Mouse (Mus musculus) intestine, embryonic 15.5 days (tissue): Measurements from ENCODE around the gene Tmsb10. TPM values are rescaled to one million over a fixed set of nuclear protein-coding genes. Genes with fewer than 3 reads are reported as not detected.

ENCODE experiments used
- ATAC-seq: fragments of 200-750 bp; cut with Nextera tagmentation; 2 replicates; pipeline ENCODE4 v1.8.0; 2017; ENCODE audit warnings: moderate TSS enrichment, moderate library complexity
- H3K27ac ChIP-seq: fragments of 300-500 bp; sonication (generic); 2 replicates; pipeline ENCODE4 v1.5.1; 2015; ENCODE audit warnings: mild to moderate bottlenecking, inconsistent platforms
- H3K27me3 ChIP-seq: fragments of 300-500 bp; sonication (generic); replicated peaks from 2 replicates; pipeline ENCODE4 v1.6.1; 2015; ENCODE audit warnings: inconsistent platforms
- H3K36me3 ChIP-seq: fragments of 300-500 bp; sonication (generic); 2 replicates; pipeline ENCODE4 v1.6.1; 2015; ENCODE audit warnings: inconsistent platforms
- H3K4me1 ChIP-seq: fragments of 300-500 bp; sonication (generic); replicated peaks from 2 replicates; pipeline ENCODE4 v1.6.1; 2015; ENCODE audit warnings: inconsistent platforms
- H3K4me2 ChIP-seq: fragments of 300-500 bp; sonication (generic); replicated peaks from 2 replicates; pipeline ENCODE4 v1.6.1; 2015; ENCODE audit warnings: mild to moderate bottlenecking, inconsistent platforms
- H3K4me3 ChIP-seq: fragments of 300-500 bp; sonication (generic); replicated peaks from 2 replicates; pipeline ENCODE4 v1.5.1; 2015; ENCODE audit warnings: inconsistent platforms
- H3K9ac ChIP-seq: fragments of 300-500 bp; sonication (generic); 2 replicates; pipeline ENCODE4 v1.6.1; 2015; ENCODE audit warnings: inconsistent platforms
- H3K9me3 ChIP-seq: fragments of 300-500 bp; sonication (generic); 2 replicates; pipeline ENCODE4 v1.6.1; 2016; ENCODE audit warnings: inconsistent platforms
- WGBS: fragments of 180-500 bp; shearing (Covaris S2); methylation state at CpG from one replicate; pipeline ENCODE4 v1.1.7; 2015; 5-methylcytosine and 5-hydroxymethylcytosine counted together
- polyA plus RNA-seq: library from polyadenylated mRNA; unstranded; fragments of >200 nt; fragmentation: Nextera tagmentation; extraction: Ambion mirVana; gene quantifications from 2 replicates; pipeline ENCODE4 v1.2.1, GENCODE M21; 2015

The Tmsb10 gene
- 1,739 and 2,151 TPM in 2 replicates for polyA plus RNA-seq

DNA sequence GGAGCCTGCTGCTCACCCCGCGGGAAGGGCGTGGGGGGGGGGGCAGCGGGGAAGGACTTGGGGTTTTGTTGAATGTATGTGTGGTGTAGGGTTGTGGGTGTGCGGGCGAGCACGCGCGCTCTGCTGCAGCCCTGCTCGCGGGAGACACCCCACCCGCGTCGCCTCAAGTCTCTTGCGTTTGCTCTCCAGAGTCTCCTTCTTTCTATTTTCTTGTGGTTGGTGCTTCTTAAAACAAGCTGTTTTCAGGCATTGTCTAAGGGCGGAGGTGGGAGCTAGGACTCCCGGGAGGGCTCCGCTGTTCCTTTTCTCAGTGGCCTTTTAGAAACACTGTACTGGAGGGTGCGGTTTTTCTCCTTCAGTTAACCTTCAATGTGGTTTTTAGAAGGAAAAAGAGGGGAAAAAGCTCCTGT lies at the start of gene Tmsb10:
Tmsb10 (minus strand) TSS at position 87 of the 410 bp plus-strand sequence.
- peaks cover 21% of the 10 kb centered on the region for H3K4me1 ChIP-seq
- WGBS: under 1% methylated on average over 19 of the region's 19 CpGs

DNA sequence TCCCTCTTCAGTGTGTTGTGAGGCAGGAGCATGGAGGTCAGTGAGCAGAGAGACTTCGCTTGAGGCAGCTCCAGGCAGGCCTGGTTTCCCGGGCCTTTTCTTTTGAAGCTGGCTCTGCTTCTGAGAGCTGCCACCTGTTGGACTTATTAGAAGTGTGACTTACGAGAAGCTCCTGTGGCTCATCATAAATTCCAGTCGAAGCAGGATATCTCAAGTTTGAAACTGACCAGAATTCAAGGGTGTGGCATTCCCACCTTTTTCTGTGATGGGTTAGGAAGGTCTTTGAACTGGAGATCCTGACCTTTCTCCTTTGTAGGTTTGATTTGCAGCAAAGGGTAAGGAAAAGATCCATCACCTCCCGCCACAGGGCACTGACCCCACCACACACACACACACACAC lies 45.1 kb upstream of the Tmsb10 start:
- no peak overlapping the region for H3K4me2 ChIP-seq
- H3K36me3 ChIP-seq: no peaks in the 10 kb centered on the region
- no peak overlapping the region for H3K27ac ChIP-seq
- H3K4me3 ChIP-seq: no peak overlapping the region
- H3K9me3 ChIP-seq: no peaks in the 10 kb centered on the region
- WGBS: 58% methylated on average over 5 of the region's 5 CpGs
- ATAC-seq: no peak
- H3K9ac ChIP-seq: no peak overlapping the region
- H3K4me1 ChIP-seq: no peaks in the 10 kb centered on the region
- H3K27me3 ChIP-seq: no peaks in the 10 kb centered on the region

More for the DNA sequence above, at the start of gene Tmsb10:
- H3K4me2 ChIP-seq: peak within 1 kb of the TSS; percentile 71
- peak within 1 kb of the TSS; percentile 83 for H3K4me3 ChIP-seq
- peak; percentile 48 for ATAC-seq
- no peaks in the 10 kb centered on the region for H3K36me3 ChIP-seq
- peak within 1 kb of the TSS; percentile 94 for H3K9ac ChIP-seq
- H3K27ac ChIP-seq: peak within 1 kb of the TSS; percentile 93
- H3K27me3 ChIP-seq: no peaks in the 10 kb centered on the region
- H3K9me3 ChIP-seq: no peaks in the 10 kb centered on the region

DNA sequence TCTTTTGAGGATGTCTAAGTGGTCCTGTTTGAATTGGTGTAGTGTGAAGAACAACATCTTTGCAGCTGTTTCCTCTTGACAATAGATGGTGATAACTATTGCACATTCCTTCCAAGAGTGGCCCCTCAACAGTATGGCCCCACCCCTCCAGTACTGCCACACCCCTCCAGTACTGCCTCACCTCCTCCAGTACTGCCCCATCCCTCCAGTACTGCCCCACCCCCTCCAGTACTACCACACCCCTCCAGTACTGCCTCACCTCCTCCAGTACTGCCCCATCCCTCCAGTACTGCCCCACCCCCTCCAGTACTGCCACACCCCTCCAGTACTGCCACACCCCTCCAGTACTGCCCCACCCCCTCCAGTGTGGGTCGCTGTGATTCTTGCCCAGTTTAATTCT lies 43.8 kb upstream of the Tmsb10 start:
- no peak overlapping the region for H3K9ac ChIP-seq
- ATAC-seq: peak; percentile 69
- no peaks in the 10 kb centered on the region for H3K9me3 ChIP-seq
- WGBS: 40% methylated on average over 1 of the region's 1 CpGs
- H3K4me1 ChIP-seq: no peaks in the 10 kb centered on the region
- no peak overlapping the region for H3K27ac ChIP-seq
- no peak overlapping the region for H3K4me3 ChIP-seq
- no peaks in the 10 kb centered on the region for H3K36me3 ChIP-seq
- H3K27me3 ChIP-seq: no peaks in the 10 kb centered on the region
- no peak overlapping the region for H3K4me2 ChIP-seq

DNA sequence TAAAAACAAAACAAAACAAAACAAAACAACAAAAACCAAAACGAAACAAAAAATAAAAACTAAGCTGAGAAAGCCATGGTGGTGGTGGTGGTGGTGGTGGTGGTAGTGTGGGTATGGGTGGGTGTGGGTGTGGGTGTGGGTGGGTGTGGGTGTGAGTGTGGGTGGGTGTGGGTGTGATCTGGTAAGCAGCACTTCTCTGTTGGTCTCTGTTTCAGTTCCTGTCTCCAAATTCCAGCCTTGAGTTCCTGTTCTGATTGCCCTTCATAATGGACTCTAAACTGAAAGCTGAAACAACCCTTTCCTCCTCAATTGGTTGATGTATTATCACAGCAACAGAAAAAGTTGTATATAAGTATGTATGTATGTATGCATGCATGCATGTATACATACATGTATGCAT lies 40.3 kb upstream of the Tmsb10 start:
- Histone ChIP-seq H3K36me3 (no peaks in the 10 kb centered on the region), H3K4me1 (no peaks in the 10 kb centered on the region; the same call in 1 of the 2 replicates), H3K9ac (no peak overlapping the region), H3K9me3 (no peaks in the 10 kb centered on the region), H3K4me3 (no peak overlapping the region), H3K27ac (no peak overlapping the region), H3K27me3 (no peaks in the 10 kb centered on the region), H3K4me2 (no peak overlapping the region)
- WGBS: 71% methylated on average over 1 of the region's 1 CpGs
- no peak for ATAC-seq

DNA sequence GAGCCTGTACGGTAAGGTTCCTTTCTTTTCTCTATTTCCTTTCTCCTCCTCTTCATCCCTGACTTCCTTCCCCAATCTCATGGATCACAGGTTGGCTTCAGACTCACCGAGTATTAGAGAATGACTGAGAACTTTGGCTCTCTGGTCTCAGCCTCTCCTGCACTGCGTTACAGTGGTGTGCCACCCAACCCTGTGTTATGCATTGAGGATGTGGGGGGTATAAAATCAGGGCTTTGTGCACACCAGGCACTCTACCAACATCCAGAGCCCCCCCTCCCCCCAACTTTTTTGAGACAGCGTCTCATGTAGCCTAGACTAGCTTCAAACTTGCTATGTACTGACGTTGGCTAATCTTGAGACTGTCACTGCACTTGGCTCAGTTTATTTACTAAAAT lies 35.1 kb upstream of the Tmsb10 start:
- Histone ChIP-seq H3K36me3 (no peaks in the 10 kb centered on the region), H3K27me3 (no peaks in the 10 kb centered on the region), H3K4me2 (no peak overlapping the region; the same call in 1 of the 2 replicates), H3K27ac (0 out of 2 replicates have a peak overlapping the region, but pooled peaks have one; percentile 15), H3K9me3 (no peaks in the 10 kb centered on the region), H3K9ac (no peak overlapping the region), H3K4me1 (peaks cover 11% of the 10 kb centered on the region), H3K4me3 (no peak overlapping the region)
- 57% methylated on average over 5 of the region's 5 CpGs for WGBS
- ATAC-seq: peak; percentile 41

DNA sequence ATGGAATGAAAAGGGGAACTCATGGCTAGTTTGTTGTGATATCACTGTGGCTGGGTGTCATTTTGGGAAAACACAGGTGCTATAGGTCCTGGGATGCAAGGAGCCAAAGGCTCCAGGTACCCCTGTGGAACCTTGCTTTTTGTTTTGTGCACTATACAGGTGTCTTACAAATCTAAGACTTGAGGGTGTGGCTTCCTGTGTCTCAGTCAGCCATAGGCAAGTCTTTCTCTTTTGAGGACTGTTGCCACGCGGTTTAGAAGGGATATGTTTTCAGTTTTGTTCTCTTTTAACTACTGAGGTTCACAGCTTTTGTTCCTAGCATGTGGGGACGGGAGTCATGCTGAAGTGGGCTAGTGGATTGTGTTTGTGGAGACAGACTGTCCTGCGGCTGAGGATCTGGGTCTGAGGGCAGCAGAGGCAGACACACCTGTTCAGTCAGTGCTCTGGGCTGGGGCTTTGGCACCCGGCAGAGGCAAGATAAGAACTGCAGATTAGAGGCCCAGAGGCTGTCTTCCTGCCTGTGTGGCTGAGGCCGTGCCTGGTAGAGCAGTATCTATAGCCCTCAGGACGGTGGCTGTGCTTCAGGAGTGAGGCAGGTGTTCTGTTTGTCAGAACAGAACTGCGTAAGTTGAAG lies 34.6 kb upstream of the Tmsb10 start:
- H3K4me2 ChIP-seq: no peak overlapping the region; the same call in 1 of the 2 replicates
- no peaks in the 10 kb centered on the region for H3K36me3 ChIP-seq
- peaks cover 14% of the 10 kb centered on the region for H3K4me1 ChIP-seq
- ATAC-seq: peak; percentile 90
- H3K27ac ChIP-seq: 0 out of 2 replicates have a peak overlapping the region, but pooled peaks have one; percentile 15
- no peaks in the 10 kb centered on the region for H3K9me3 ChIP-seq
- whole genome bisulfite sequencing: 53% methylated on average over 8 of the region's 8 CpGs
- no peak overlapping the region for H3K9ac ChIP-seq
- no peaks in the 10 kb centered on the region for H3K27me3 ChIP-seq
- H3K4me3 ChIP-seq: no peak overlapping the region

DNA sequence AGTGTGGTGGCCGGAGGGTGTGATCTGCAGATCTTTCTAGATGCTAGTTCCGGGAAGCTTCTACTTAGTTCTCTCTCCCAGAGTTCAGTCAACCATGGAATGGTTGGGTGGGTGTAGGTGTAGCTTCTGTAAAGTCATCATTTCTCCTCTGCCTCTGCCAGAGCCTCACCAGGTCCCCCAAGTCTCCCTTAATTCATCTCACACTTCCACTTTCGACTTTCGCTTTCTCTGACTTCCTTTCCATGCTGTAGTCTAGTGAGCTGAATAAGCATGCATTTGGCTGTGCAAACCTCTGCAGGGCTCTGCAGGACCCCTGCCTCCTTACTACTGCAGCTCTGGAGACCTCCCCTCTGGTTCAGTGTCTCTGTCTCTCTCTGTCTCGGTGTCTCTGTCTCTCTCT lies 31.7 kb upstream of the Tmsb10 start:
- Histone ChIP-seq H3K4me3 (no peak overlapping the region), H3K4me1 (peaks cover 14% of the 10 kb centered on the region), H3K9ac (no peak overlapping the region), H3K27ac (no peak overlapping the region), H3K4me2 (no peak overlapping the region), H3K27me3 (no peaks in the 10 kb centered on the region), H3K9me3 (no peaks in the 10 kb centered on the region), H3K36me3 (no peaks in the 10 kb centered on the region)
- no peak for ATAC-seq
- whole genome bisulfite sequencing: 78% methylated on average over 5 of the region's 5 CpGs

DNA sequence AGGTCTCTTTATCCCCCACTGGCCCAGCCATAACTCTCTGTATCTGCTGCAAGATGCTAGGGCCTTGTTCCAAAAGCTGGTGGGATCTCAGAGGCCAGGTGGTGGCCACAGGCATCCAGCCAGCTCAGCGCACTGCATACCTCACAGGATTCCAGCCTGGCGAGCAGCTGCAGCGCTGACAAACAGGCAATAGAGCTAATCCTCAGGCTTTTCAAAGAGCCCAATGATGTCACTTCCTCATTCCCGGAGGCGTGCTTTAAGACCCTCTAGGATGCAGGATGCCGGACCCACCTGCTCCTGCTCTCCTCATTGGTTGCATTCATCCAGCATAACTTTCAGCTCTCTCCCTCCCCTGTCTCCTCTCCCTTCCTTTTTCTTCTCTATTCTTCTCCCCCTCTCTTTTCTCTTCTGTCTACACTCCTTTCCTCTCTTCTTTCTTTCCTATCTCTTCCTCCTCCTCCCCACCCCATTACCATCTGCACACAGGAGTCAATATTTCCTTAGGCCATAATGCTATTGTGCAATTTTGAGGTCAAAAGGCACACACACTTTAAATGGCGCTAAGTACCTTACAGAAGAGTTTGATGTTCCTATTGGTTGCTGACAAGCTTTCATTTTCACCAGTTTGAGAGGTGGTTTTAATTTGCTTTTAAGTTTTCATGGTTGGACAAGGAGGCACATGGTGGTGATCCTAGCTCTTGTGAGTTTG lies 30.6 kb upstream of the Tmsb10 start:
- H3K27me3 ChIP-seq: no peaks in the 10 kb centered on the region
- H3K36me3 ChIP-seq: no peaks in the 10 kb centered on the region
- ATAC-seq: peak; percentile 67
- H3K27ac ChIP-seq: no peak overlapping the region
- H3K4me1 ChIP-seq: peaks cover 14% of the 10 kb centered on the region
- WGBS: 29% methylated on average over 7 of the region's 7 CpGs
- no peaks in the 10 kb centered on the region for H3K9me3 ChIP-seq
- peak overlapping the region; percentile 3; the same call in 1 of the 2 replicates for H3K4me2 ChIP-seq
- no peak overlapping the region for H3K4me3 ChIP-seq
- no peak overlapping the region for H3K9ac ChIP-seq

DNA sequence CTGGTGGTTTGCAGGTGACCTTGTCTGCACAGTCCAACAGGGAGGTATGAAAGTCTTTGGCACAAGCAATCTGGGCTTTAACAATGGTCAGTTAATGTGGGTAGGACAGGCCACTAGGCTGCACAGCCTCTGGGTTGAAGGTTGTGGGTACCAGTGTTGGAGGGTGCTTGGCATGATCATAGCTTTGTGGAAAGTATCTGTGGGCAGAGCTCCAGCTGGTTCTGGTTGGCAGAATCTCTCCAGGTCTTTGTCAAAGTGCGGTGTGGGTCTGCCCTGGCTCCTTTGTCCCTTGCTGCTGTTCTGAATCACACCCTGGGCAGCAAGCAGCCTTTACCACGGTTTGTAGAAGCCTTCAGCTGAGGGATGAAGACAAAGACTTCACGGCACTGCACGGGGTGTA lies 24.0 kb upstream of the Tmsb10 start:
- no peak overlapping the region for H3K9ac ChIP-seq
- H3K27ac ChIP-seq: no peak overlapping the region
- H3K27me3 ChIP-seq: no peaks in the 10 kb centered on the region
- ATAC-seq: no peak
- H3K36me3 ChIP-seq: no peaks in the 10 kb centered on the region
- H3K4me2 ChIP-seq: no peak overlapping the region
- H3K4me3 ChIP-seq: no peak overlapping the region
- no peaks in the 10 kb centered on the region for H3K9me3 ChIP-seq
- H3K4me1 ChIP-seq: peaks cover 5% of the 10 kb centered on the region; the same call in 1 of the 2 replicates
- 83% methylated on average over 4 of the region's 4 CpGs for WGBS

DNA sequence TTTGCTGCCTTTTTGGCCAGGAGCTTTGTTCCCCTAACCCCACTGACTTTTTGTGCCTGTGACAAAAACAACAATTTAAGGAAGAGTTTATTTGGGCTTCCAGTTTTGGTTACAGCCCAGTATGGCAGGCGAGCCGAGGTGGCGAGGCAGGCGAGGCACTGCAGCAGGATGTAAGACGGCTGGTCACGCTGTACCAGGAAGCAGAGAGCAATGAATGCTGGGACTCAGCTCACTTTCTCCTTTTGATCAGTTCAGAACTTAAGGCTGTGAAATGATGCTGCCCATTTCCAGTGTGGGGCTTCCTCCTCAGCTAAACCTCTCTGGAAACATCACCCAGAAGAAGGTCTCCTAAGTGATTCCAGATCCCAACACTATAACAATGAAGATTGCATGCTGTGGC lies 23.3 kb upstream of the Tmsb10 start:
- Histone ChIP-seq H3K4me3 (no peak overlapping the region), H3K36me3 (no peaks in the 10 kb centered on the region), H3K4me1 (peaks cover 5% of the 10 kb centered on the region; the same call in 1 of the 2 replicates), H3K27ac (peak overlapping the region; percentile 70), H3K27me3 (no peaks in the 10 kb centered on the region), H3K9me3 (no peaks in the 10 kb centered on the region), H3K9ac (no peak overlapping the region), H3K4me2 (no peak overlapping the region)
- ATAC-seq: 0 out of 2 replicates have a peak, but pooled peaks have one; percentile 26
- WGBS: 44% methylated on average over 6 of the region's 6 CpGs

DNA sequence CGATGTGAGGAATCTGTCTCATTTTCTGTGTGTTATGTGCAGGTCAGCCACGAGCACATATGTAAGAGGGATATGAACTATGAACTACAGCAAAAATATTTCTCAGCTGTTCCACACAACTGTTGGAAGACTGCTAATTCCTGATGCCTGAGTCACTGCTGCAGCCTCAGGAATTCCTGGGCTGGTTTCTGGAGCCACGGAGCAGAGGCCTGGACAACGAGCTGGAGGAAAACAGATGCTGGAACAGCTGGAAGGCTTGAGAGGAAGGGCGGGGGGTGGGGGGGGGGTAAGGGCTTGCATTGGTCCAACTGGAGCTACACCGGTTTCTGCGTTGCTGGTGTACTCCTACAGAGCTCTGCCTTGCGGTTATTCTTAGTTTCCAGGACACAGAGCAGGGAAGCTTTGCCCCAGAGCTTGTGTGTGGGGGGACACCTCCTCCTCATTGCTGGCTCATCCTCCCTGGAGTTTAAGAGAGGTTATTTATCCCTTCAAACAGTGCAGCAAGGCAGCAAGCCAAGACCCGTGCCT lies 22.6 kb upstream of the Tmsb10 start:
- H3K4me3 ChIP-seq: no peak overlapping the region
- peak; percentile 79 for ATAC-seq
- 30% methylated on average over 9 of the region's 9 CpGs for WGBS
- H3K27me3 ChIP-seq: no peaks in the 10 kb centered on the region
- no peak overlapping the region for H3K9ac ChIP-seq
- no peaks in the 10 kb centered on the region for H3K9me3 ChIP-seq
- peak overlapping the region; percentile 70 for H3K27ac ChIP-seq
- no peaks in the 10 kb centered on the region for H3K36me3 ChIP-seq
- H3K4me1 ChIP-seq: peaks cover 5% of the 10 kb centered on the region; the same call in 1 of the 2 replicates
- H3K4me2 ChIP-seq: peak overlapping the region; percentile 30; the same call in 1 of the 2 replicates

DNA sequence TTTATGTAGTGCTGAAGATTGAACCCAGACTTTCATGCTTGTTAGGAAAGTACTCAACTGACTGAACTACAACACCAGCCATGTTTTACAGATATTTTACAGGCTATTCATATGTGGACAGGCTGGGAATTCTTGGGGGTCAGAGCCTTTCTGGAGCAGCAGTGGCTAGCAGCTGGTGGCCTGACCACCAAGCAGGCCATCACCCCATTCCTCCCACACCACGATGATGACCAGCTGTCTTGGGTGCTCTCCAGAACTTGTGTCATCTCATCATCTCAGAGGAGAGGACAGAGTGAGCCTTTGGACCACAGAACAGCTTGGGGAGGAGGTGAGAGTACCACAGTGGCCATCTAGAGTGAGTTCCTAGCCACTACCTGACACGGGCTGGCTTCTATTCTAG lies 18.3 kb upstream of the Tmsb10 start:
- Histone ChIP-seq H3K9me3 (no peaks in the 10 kb centered on the region), H3K9ac (no peak overlapping the region), H3K4me2 (no peak overlapping the region), H3K36me3 (no peaks in the 10 kb centered on the region), H3K27me3 (no peaks in the 10 kb centered on the region), H3K27ac (no peak overlapping the region), H3K4me3 (no peak overlapping the region), H3K4me1 (peaks cover 4% of the 10 kb centered on the region; the same call in 1 of the 2 replicates)
- WGBS: 83% methylated on average over 2 of the region's 2 CpGs
- no peak for ATAC-seq
